ENCODE assay signal across 12 mouse cellular contexts in the genomic region with DNA sequence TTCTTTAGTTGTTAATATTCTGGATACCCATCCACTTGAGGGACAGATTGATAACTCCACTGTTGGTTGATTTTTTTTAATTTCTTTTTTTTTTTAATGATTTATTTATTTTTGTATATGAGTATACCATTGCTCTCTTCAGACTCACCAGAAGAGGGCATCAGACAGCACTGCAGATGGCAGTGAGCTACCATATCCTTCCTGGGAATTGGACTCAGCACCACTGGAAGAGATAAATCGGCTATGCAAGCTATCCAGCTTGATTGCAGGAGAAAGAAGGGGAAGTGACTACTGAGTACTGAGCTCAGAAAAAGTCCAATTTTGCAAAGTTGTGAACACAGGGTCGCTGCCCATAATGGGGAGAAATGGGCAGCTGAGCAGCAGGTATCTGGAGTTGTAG. TPM values are rescaled to one million over a fixed set of nuclear protein-coding genes. Genes with fewer than 3 reads are reported as not detected.
"Had no signal": no experiment of that assay in that cellular context is flagged by ENCODE, and none has a peak within 500 bp of the region (broad histone marks: within the 10 kb centered on the region; RNA-seq: fewer than 3 reads in every experiment).

No protein-coding gene starts in this region.

RNA-seq across cellular contexts. Expression of a gene that starts 0.5 kb away (rescaled TPM):
- total RNA-seq: megakaryocyte, adult 5-6 weeks; megakaryocyte-erythroid progenitor cell, adult 5-6 weeks had no signal
- polyA plus RNA-seq: lung, embryonic 14.5 days; midbrain, embryonic 10.5 days; midbrain, embryonic 12.5 days; midbrain, embryonic 14.5 days; midbrain, embryonic 16.5 days; neural tube, embryonic 11.5 days; neural tube, embryonic 13.5 days; small intestine, adult 2 months; stomach, embryonic 14.5 days; thymus, postnatal 0 days had no signal

RNA-seq across cellular contexts. Expression of a gene that starts 1.5 kb away (rescaled TPM):
- polyA plus RNA-seq: small intestine, adult 2 months had no signal
